27 mouse cellular contexts compared by ENCODE assay signal in genomic region chr1:59389181-59389580, GRCm38 (mm10).
"Had no signal": no experiment of that assay in that cellular context is flagged by ENCODE, and none has a peak within 500 bp of the region (broad histone marks: within the 10 kb centered on the region; RNA-seq: fewer than 3 reads in every experiment).

No protein-coding gene starts in this region.

- H3K27ac ChIP-seq: embryonic facial prominence, embryonic 10.5 days; embryonic facial prominence, embryonic 12.5 days; embryonic facial prominence, embryonic 13.5 days; embryonic facial prominence, embryonic 15.5 days; forebrain, embryonic 10.5 days; forebrain, embryonic 12.5 days; forebrain, embryonic 13.5 days; forebrain, embryonic 15.5 days; gastrocnemius, adult 2 months; heart, adult 2 months had no signal

- H3K36me3 ChIP-seq: embryonic facial prominence, embryonic 10.5 days; embryonic facial prominence, embryonic 12.5 days; embryonic facial prominence, embryonic 13.5 days; embryonic facial prominence, embryonic 15.5 days; forebrain, embryonic 10.5 days; forebrain, embryonic 12.5 days; forebrain, embryonic 15.5 days had no signal

- H3K27me3 ChIP-seq: embryonic facial prominence, embryonic 12.5 days; embryonic facial prominence, embryonic 13.5 days; embryonic facial prominence, embryonic 15.5 days; forebrain, embryonic 12.5 days; forebrain, embryonic 13.5 days; forebrain, embryonic 15.5 days had no signal

- H3K4me3 ChIP-seq: embryonic facial prominence, embryonic 10.5 days; embryonic facial prominence, embryonic 12.5 days; embryonic facial prominence, embryonic 13.5 days; embryonic facial prominence, embryonic 15.5 days; erythroblast, embryonic 14.5 days; forebrain, embryonic 10.5 days; forebrain, embryonic 12.5 days; forebrain, embryonic 13.5 days; forebrain, embryonic 15.5 days; gastrocnemius, adult 2 months; heart, adult 2 months had no signal

- ATAC-seq: forebrain, embryonic 13.5 days; forebrain, embryonic 14.5 days; forebrain, embryonic 15.5 days; forebrain, embryonic 16.5 days; forebrain, postnatal 0 days had no signal

- H3K4me1 ChIP-seq: embryonic facial prominence, embryonic 12.5 days; embryonic facial prominence, embryonic 13.5 days; embryonic facial prominence, embryonic 15.5 days had no signal

- H3K9me3 ChIP-seq: embryonic facial prominence, embryonic 10.5 days; embryonic facial prominence, embryonic 12.5 days; embryonic facial prominence, embryonic 13.5 days; embryonic facial prominence, embryonic 15.5 days; forebrain, embryonic 12.5 days; forebrain, embryonic 13.5 days; forebrain, embryonic 15.5 days had no signal

- H3K4me2 ChIP-seq: embryonic facial prominence, embryonic 12.5 days; embryonic facial prominence, embryonic 13.5 days; embryonic facial prominence, embryonic 15.5 days; forebrain, embryonic 12.5 days; forebrain, embryonic 13.5 days; forebrain, embryonic 15.5 days had no signal

- DNase-seq: cerebellum, adult 9-10 months; cerebellum, adult 9-11 months; cerebellum, postnatal 10 days; cerebellum, postnatal 14 days; cerebellum, postnatal 25 days; cerebellum, postnatal 36 days; embryo, embryonic 11 days; forebrain, postnatal 0 days; gastrocnemius, adult 2 months; gastrocnemius, postnatal 10 days; gastrocnemius, postnatal 14 days; gastrocnemius, postnatal 25 days; gastrocnemius, postnatal 36 days; heart, adult 11 months; heart, adult 18-20 months; heart, adult 2 months had no signal

- H3K9ac ChIP-seq: embryonic facial prominence, embryonic 12.5 days; embryonic facial prominence, embryonic 13.5 days; embryonic facial prominence, embryonic 15.5 days; forebrain, embryonic 12.5 days; forebrain, embryonic 13.5 days; forebrain, embryonic 15.5 days; forebrain, postnatal 0 days had no signal
